10 mouse cellular contexts compared by ENCODE assay signal in genomic region chr15:78354958-78355357, GRCm38 (mm10). TPM values are rescaled to one million over a fixed set of nuclear protein-coding genes. Genes with fewer than 3 reads are reported as not detected.
DNase-seq lines count a peak whose midpoint lies in the region.
"Had no signal": no experiment of that assay in that cellular context is flagged by ENCODE, and none has a peak within 500 bp of the region (broad histone marks: within the 10 kb centered on the region; RNA-seq: fewer than 3 reads in every experiment).

No protein-coding gene starts in this region.

- DNase-seq in heart, postnatal 10 days, result peak; percentile 54 to 71
- DNase-seq in heart, adult 9 months (ENCODE audit: low spot score in 2 of 2), result no peak
- peak; percentile 35 for DNase-seq in urinary bladder, postnatal 25 days (ENCODE audit: low spot score)
- DNase-seq in urinary bladder, adult 2 months (ENCODE audit: low spot score), result no peak
- peak; percentile 18 for DNase-seq in c-Kit-positive CD71-positive TER-119-positive erythroid progenitor cells, embryonic 14.5 days (ENCODE audit: low spot score)
- peak; percentile 51 to 76 for DNase-seq in kidney, postnatal 25 days
- DNase-seq in naive thymus-derived CD4-positive, alpha-beta T cell, adult 2 months (ENCODE audit: low read depth), result peak; percentile 54
- DNase-seq in spleen, postnatal 36 days (ENCODE audit: low spot score in 2 of 2), result no peak

- intact Hi-C loops in heart, postnatal 10 days (cut with DNase I), result loop anchor here (1.0 kb wide), 1 partner anchor 67 kb away; no protein-coding TSS in a partner anchor

RNA-seq across cellular contexts. Expression of gene Csf2rb, which starts 29.4 kb away (rescaled TPM):
- 1 to 10 TPM; 2.2 to 2.7 TPM for total RNA-seq in heart, postnatal 10 days (2021)
- 5.9 and 6.8 TPM in 2 replicates for polyA plus RNA-seq in urinary bladder, adult 2 months (2012; rRNA removed)

RNA-seq across cellular contexts. Expression of gene Tex33, which starts 40.8 kb away (rescaled TPM):
- not detected for total RNA-seq in heart, postnatal 10 days (2021)
- 0.07 TPM in 1 of 2 replicates, not detected in the other for polyA plus RNA-seq in urinary bladder, adult 2 months (2012; rRNA removed)
- total RNA-seq: layer of hippocampus, postnatal 25 days had no signal
- polyA plus RNA-seq: neural tube, embryonic 12.5 days had no signal

RNA-seq across cellular contexts. Expression of gene Csf2rb2, which starts 49.4 kb away (rescaled TPM):
- total RNA-seq in heart, postnatal 10 days (2021), result 1 to 10 TPM; 1.3 to 1.6 TPM
- polyA plus RNA-seq in urinary bladder, adult 2 months (2012; rRNA removed), result 6.5 and 7.3 TPM in 2 replicates

RNA-seq across cellular contexts. Expression of gene Tst, which starts 50.7 kb away (rescaled TPM):
- total RNA-seq in heart, postnatal 10 days (2021), result 10 to 100 TPM; 14.4 to 16.4 TPM
- polyA plus RNA-seq in urinary bladder, adult 2 months (2012; rRNA removed), result 31.3 and 37.1 TPM in 2 replicates

RNA-seq across cellular contexts. Expression of gene Mpst, which starts 51.3 kb away (rescaled TPM):
- 10 to 100 TPM; 26.0 to 26.3 TPM for total RNA-seq in heart, postnatal 10 days (2021)
- polyA plus RNA-seq in urinary bladder, adult 2 months (2012; rRNA removed), result 80.2 and 82.5 TPM in 2 replicates

Comparison
In these comparisons a context has a peak if more than half of its experiments do, and no peak if none do; other contexts are left out.
1. DNase-seq: peak in heart, postnatal 10 days (2 of 2), urinary bladder, postnatal 25 days (single experiment), c-Kit-positive CD71-positive TER-119-positive erythroid progenitor cells, embryonic 14.5 days (single experiment), kidney, postnatal 25 days (2 of 2) and naive thymus-derived CD4-positive, alpha-beta T cell, adult 2 months (single experiment); none in heart, adult 9 months (0 of 2), urinary bladder, adult 2 months (single experiment) and spleen, postnatal 36 days (0 of 2).